Mouse (Mus musculus) midbrain, embryonic 14.5 days (tissue): ENCODE data around the gene Igsf8. TPM values are rescaled to one million over a fixed set of nuclear protein-coding genes. Genes with fewer than 3 reads are reported as not detected.

Experiments used
- ATAC-seq: fragments of 200-750 bp; cut with Nextera tagmentation; 2 replicates; pipeline ENCODE4 v1.8.0; 2017; ENCODE audit warnings: moderate number of reproducible peaks, moderate library complexity; ENCODE audit not compliant: low FRiP score, low TSS enrichment
- DNase-seq: peaks from one replicate; pipeline ENCODE4 v3.0.0-alpha.2; 2015
- H3K27ac ChIP-seq: fragments of 300-500 bp; sonication (generic); replicated peaks from 2 replicates; pipeline ENCODE4 v1.5.1; 2014; ENCODE audit warnings: mild to moderate bottlenecking, low read depth, low read length, moderate library complexity
- H3K27me3 ChIP-seq: fragments of 300-500 bp; sonication (generic); 2 replicates; pipeline ENCODE4 v1.6.1; 2014; ENCODE audit warnings: low read length, control low read depth, mixed read lengths; ENCODE audit not compliant: control insufficient read depth, insufficient read depth
- H3K36me3 ChIP-seq: fragments of 300-500 bp; sonication (generic); 2 replicates; pipeline ENCODE4 v1.6.1; 2014; ENCODE audit warnings: low read length, control low read depth; ENCODE audit not compliant: control insufficient read depth, insufficient read depth
- H3K4me1 ChIP-seq: fragments of 300-500 bp; sonication (generic); 2 replicates; pipeline ENCODE4 v1.6.1; 2014; ENCODE audit warnings: mild to moderate bottlenecking, antibody characterized with exemption, low read length, control low read depth; ENCODE audit not compliant: control insufficient read depth, insufficient read depth
- H3K4me2 ChIP-seq: fragments of 300-500 bp; sonication (generic); 2 replicates; pipeline ENCODE4 v1.6.1; 2014; ENCODE audit warnings: mild to moderate bottlenecking, low read length, moderate library complexity
- H3K4me3 ChIP-seq: fragments of 300-500 bp; sonication (generic); replicated peaks from 2 replicates; pipeline ENCODE4 v1.5.1; 2014; ENCODE audit warnings: low read depth, low read length
- H3K9ac ChIP-seq: fragments of 300-500 bp; sonication (generic); replicated peaks from 2 replicates; pipeline ENCODE4 v1.6.1; 2014; ENCODE audit warnings: mild to moderate bottlenecking, low read length, moderate library complexity
- H3K9me3 ChIP-seq: fragments of 300-500 bp; sonication (generic); 2 replicates; pipeline ENCODE4 v1.6.1; 2016; ENCODE audit warnings: low read length, control low read depth, mixed read lengths; ENCODE audit not compliant: control insufficient read depth
- WGBS: fragments of 180-500 bp; shearing (Covaris S2); extraction: QIAGEN DNeasy Blood & Tissue Kit; methylation state at CpG from one replicate; pipeline ENCODE4 v1.1.7; 2014; 5-methylcytosine and 5-hydroxymethylcytosine counted together
- polyA plus RNA-seq: library from polyadenylated mRNA; unstranded; fragments of >200 nt; fragmentation: Nextera tagmentation; extraction: Ambion mirVana; gene quantifications from 2 replicates; pipeline ENCODE4 v1.2.1, GENCODE M21; 2014

Gene Igsf8
- polyA plus RNA-seq, 1 experiment from 2014 or later: 61.0 TPM

DNA sequence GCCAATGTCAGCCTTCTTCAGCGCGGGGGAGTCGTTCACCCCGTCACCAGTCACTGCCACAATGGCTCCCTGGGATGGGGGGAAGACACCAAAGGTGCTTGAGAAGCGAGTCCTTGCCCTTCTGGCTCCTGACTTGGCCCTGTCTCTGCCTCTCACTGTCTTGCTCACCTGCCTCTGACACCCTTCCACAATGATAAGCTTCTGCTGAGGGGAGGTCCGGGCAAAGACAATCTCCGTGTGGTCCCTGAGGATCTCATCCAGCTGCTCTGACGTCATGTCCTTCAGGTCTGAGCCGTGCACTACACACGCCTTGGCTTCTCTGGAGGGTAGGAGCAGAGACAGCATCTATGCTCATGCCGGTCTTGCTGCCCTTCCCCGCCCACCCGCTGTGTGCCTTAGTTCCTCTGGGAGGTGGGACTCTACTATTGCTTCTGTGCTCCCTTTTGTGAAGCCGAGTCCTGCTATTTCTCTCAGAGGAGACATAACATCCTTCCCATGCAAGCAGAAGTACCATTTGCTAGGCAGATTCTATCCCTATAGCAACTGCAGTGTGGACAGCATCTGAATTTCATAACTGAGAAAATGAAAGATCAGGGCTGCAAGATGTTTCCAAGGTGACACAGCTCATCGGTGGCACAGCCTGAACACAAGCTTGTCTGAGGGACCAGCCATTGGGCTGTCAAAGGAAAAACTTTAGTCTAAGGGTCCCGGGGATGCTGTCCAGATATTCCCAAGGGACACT is 18.5 kb downstream of the Igsf8 start:
- Histone ChIP-seq H3K27me3 (no peaks in the 10 kb centered on the region), H3K9ac (no peak overlapping the region), H3K4me2 (no peak overlapping the region), H3K36me3 (no peaks in the 10 kb centered on the region), H3K27ac (no peak overlapping the region), H3K9me3 (no peaks in the 10 kb centered on the region), H3K4me3 (no peak overlapping the region), H3K4me1 (no peaks in the 10 kb centered on the region)
- ATAC-seq: no peak
- DNase-seq: no peak
- 76% methylated on average over 16 of the region's 16 CpGs for WGBS

- Histone ChIP-seq H3K9ac (no peak overlapping the region), H3K4me1 (no peaks in the 10 kb centered on the region), H3K9me3 (no peaks in the 10 kb centered on the region), H3K27me3 (no peaks in the 10 kb centered on the region), H3K4me2 (no peak overlapping the region), H3K36me3 (no peaks in the 10 kb centered on the region), H3K4me3 (no peak overlapping the region), H3K27ac (no peak overlapping the region)
- 87% methylated on average over 10 of the region's 10 CpGs for WGBS
- DNase-seq: no peak
- no peak for ATAC-seq
These were observed 20.2 kb downstream of the Igsf8 start for GRCm38 (mm10) chr1:172281522-172282254.

- H3K9me3 ChIP-seq: no peaks in the 10 kb centered on the region
- no peak for DNase-seq
- ATAC-seq: no peak
- 95% methylated on average over 6 of the region's 6 CpGs for WGBS
- no peak overlapping the region for H3K9ac ChIP-seq
- no peak overlapping the region for H3K27ac ChIP-seq
- H3K4me1 ChIP-seq: no peaks in the 10 kb centered on the region
- no peaks in the 10 kb centered on the region for H3K27me3 ChIP-seq
- no peak overlapping the region for H3K4me2 ChIP-seq
- H3K4me3 ChIP-seq: no peak overlapping the region
- H3K36me3 ChIP-seq: no peaks in the 10 kb centered on the region
These were observed 21.6 kb downstream of the Igsf8 start for GRCm38 (mm10) chr1:172283073-172283472.

- no peak for DNase-seq
- no peak overlapping the region for H3K4me3 ChIP-seq
- 91% methylated on average over 14 of the region's 14 CpGs for WGBS
- no peak overlapping the region for H3K4me2 ChIP-seq
- H3K27me3 ChIP-seq: no peaks in the 10 kb centered on the region
- no peak for ATAC-seq
- no peak overlapping the region for H3K27ac ChIP-seq
- no peaks in the 10 kb centered on the region for H3K4me1 ChIP-seq
- no peak overlapping the region for H3K9ac ChIP-seq
- no peaks in the 10 kb centered on the region for H3K36me3 ChIP-seq
- H3K9me3 ChIP-seq: no peaks in the 10 kb centered on the region
These were observed 22.8 kb downstream of the Igsf8 start for GRCm38 (mm10) chr1:172284221-172284620.

DNA sequence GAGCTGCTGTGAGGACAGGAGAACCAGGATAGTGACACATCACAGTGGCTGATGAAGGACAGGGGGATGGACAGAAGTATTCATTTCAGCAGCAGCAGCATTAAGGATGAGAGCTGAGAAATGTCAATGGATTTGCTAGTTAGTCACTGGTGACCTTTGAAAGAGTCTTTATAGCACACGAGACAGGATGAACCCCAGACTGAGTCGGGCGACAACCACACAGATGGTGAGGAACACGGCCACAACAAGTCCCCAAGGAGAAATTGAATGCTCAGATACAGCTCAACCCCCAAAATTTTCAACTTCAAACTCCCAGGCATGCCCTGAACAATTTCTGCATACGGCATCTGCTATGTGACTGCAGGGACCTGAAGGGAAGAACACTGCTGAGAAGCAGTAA is 25.3 kb downstream of the Igsf8 start:
- Histone ChIP-seq H3K27ac (no peak overlapping the region), H3K9ac (no peak overlapping the region), H3K4me2 (no peak overlapping the region), H3K36me3 (no peaks in the 10 kb centered on the region), H3K4me1 (no peaks in the 10 kb centered on the region), H3K9me3 (no peaks in the 10 kb centered on the region), H3K4me3 (no peak overlapping the region), H3K27me3 (no peaks in the 10 kb centered on the region)
- DNase-seq: no peak
- ATAC-seq: no peak
- WGBS: 91% methylated on average over 5 of the region's 5 CpGs

DNA sequence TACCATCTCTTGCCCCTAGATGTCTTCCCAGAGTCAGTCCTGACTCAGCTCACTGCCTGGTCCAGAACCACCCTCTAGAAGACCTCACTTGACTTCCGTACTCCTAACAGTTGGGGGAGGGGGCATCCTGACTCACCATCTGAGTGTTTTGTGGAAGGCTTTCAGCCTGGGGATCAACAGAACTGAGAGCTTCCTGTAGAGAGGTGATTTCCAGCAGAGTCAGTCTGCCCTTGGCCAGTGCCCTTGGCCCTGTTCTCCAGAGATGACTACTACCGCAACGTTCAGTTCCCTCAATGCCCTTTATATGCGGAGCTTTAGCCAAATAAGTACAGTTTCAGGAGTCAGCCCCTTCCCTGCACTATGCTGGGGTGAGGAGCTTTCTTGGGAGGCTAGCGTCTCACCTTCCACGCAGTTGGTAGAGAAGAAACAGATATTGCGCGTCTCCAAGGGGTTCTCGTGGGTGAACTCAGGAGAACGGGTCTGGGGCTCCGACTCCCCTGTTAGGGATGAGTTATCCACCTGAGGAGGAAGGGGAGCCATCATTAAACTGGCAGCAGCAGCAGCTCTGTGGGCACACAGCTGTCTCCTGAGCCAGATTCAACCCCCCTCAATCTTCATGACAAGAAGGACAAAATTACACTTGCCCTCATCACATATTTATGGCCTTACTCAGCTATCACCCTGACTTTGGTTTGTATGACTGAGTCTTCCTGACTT is 27.6 kb downstream of the Igsf8 start:
- ATAC-seq (no peak), DNase-seq (no peak)
- Histone ChIP-seq H3K9ac (no peak overlapping the region), H3K27ac (no peak overlapping the region), H3K9me3 (no peaks in the 10 kb centered on the region), H3K36me3 (no peaks in the 10 kb centered on the region), H3K27me3 (no peaks in the 10 kb centered on the region), H3K4me1 (no peaks in the 10 kb centered on the region), H3K4me3 (no peak overlapping the region), H3K4me2 (no peak overlapping the region)
- 93% methylated on average over 11 of the region's 11 CpGs for WGBS

DNA sequence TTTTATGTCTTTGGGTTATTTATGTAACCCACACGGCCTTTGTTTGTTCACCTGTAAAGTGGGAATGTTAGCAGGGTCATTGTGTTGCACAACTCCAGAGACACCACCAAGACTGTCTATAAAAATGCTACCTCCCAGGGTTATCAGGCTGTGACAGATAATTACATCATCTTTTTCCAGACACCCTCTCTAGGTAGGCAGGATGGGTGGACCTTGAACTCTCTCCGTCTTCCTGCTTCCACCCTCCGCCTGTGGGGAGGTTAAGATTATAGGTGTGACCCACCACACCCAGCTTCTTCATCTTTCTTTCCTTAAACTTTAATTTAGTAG is 28.1 kb downstream of the Igsf8 start:
- Histone ChIP-seq H3K4me3 (no peak overlapping the region), H3K27ac (no peak overlapping the region), H3K4me2 (no peak overlapping the region), H3K9me3 (no peaks in the 10 kb centered on the region), H3K9ac (no peak overlapping the region), H3K27me3 (no peaks in the 10 kb centered on the region), H3K36me3 (no peaks in the 10 kb centered on the region), H3K4me1 (0 out of 2 replicates have a peak, but pooled peaks cover under 1% of the 10 kb centered on the region)
- DNase-seq: no peak
- 94% methylated on average over 3 of the region's 3 CpGs for WGBS
- ATAC-seq: no peak

- no peak overlapping the region for H3K9ac ChIP-seq
- no peak overlapping the region for H3K27ac ChIP-seq
- H3K36me3 ChIP-seq: no peaks in the 10 kb centered on the region
- no peak for DNase-seq
- H3K27me3 ChIP-seq: no peaks in the 10 kb centered on the region
- H3K4me3 ChIP-seq: no peak overlapping the region
- peaks cover 7% of the 10 kb centered on the region; the same call in 1 of the 2 replicates for H3K4me1 ChIP-seq
- H3K9me3 ChIP-seq: no peaks in the 10 kb centered on the region
- no peak overlapping the region for H3K4me2 ChIP-seq
- no peak for ATAC-seq
- WGBS: 89% methylated on average over 2 of the region's 2 CpGs
These were observed 31.4 kb downstream of the Igsf8 start for GRCm38 (mm10) chr1:172292880-172293279.
